Mouse (Mus musculus) MEL-GATA-1-ER (cell line): Measurements from ENCODE around the gene Gtf2ird1.
"Not testable (repeated sequence)": the region's sequence is repeated elsewhere in the genome, so short reads cannot be mapped to it uniquely, and the experiment has no call there.

Experiments
- DNase-seq: peaks from one replicate; pipeline ENCODE4 v3.0.0-alpha.2; 2012; ENCODE audit warnings: low read depth; ENCODE audit errors: extremely low read depth

Gene Gtf2ird1

DNA sequence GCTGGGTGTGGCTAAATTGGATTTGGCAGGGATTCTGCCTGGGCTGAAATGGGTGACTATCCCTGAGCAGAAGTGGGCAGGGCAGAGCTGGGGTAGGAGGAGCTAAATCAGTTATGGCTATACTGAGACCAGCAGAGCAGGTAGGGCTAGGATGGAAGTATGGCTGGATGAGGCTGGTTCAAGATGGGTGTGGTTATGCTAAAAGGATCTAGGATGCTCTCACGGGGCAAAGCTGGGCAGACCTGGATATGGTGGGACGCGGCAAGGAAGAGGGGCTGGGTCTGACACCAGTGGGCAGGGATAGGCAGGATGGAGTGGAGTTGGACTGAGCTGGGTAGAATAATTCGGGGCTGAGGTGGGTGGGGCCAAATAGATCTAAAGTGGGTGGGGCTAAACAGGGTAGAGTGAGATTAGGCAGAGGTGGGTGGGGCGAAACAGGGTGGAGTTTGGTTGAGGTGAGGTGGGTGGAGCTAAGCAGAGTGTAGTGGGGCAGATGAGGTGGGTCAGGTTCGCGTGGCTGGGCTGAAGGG, 46.1 kb downstream of the Gtf2ird1 start:
- no peak for DNase-seq

GRCm38 (mm10) chr5:134409606-134410306, 46.8 kb downstream of the Gtf2ird1 start:
- no peak for DNase-seq

GRCm38 (mm10) chr5:134408119-134408518, 48.4 kb downstream of the Gtf2ird1 start:
- no peak for DNase-seq

DNA sequence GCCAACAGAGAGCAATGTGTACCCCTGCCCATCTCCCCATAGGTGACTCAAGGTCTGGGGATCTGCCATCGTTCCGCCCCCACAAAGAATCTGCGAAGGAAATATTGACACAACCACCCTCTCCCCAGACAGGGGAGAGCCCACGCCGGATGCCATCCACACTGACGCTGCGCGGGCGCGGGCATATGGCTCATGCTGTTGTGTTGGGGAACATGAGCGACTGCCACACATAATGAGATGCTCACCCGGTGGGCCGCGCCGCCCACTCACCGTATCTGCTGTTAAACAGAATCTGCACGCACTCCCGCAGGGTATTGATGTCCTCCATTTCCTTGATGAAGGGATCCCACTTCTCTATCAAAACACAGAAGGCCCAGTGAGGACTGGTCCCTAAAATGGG, 54.7 kb downstream of the Gtf2ird1 start:
- no peak for DNase-seq

DNA sequence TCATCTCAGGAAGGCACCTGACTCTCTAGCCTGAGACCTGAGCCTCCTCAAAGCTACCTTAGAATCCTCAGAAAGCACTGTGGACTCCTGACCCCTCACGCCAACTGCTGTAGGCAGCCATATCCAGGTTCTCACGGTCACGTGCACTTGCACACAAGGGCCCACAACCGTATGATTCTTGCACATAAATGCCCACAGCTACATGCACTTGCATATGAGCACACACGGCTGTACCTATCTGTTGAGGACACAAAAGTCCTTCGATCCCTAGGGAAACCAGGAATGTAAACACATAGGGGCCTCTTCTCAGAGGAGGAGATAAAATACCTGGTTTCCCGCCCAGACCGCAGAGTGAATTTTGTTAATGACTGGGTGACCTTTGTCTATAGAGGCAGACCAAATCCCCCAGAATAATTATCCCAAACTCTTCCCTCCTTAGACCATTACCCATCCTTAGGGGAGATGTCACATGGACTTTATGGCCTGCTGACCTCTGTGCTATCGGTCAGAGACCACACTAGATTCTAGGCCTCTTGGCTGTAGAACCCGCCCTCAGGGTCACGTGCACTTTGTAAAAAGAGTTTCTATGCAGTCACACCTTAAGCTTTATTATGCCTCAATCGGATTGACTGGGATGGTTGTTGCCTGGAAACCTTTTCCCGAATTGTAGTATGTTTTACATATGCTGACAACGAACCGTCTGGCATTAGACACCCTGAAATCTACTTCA, 58.9 kb downstream of the Gtf2ird1 start:
- DNase-seq: no peak

- DNase-seq: no peak
These were observed 60.0 kb downstream of the Gtf2ird1 start for GRCm38 (mm10) chr5:134396519-134396918.

- DNase-seq: peak; percentile 54
These were observed 61.9 kb downstream of the Gtf2ird1 start for GRCm38 (mm10) chr5:134394624-134395023.

- peak; percentile 7 for DNase-seq
These were observed 62.9 kb downstream of the Gtf2ird1 start for GRCm38 (mm10) chr5:134393624-134394023.

GRCm38 (mm10) chr5:134385106-134385505, 71.4 kb downstream of the Gtf2ird1 start:
- peak; percentile 44 for DNase-seq

DNA sequence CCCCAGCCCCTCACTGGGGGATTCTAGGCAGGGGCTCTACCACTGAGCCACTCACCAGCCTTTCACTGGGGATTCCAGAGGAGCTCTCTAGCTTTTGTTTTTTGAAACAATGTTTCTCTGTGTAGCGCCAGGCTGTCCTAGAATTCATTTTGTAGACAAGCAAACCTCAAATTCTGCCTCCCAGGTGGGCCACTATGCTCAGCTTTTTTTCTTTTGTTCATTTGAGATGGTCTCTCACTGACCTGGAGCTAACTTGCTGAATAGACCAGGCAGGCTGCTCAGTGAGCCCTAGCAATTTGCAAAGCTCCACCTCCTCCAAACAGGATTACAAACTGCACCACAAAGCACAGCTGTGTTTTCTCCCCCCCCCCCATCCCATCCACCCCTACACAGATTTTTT, 81.3 kb downstream of the Gtf2ird1 start:
- DNase-seq: no peak

GRCm38 (mm10) chr5:134374546-134374945, 82.0 kb downstream of the Gtf2ird1 start:
- DNase-seq: no peak

GRCm38 (mm10) chr5:134373912-134374488, 82.5 kb downstream of the Gtf2ird1 start:
- DNase-seq: peak; percentile 41

GRCm38 (mm10) chr5:134372926-134373658, 83.4 kb downstream of the Gtf2ird1 start:
- no peak for DNase-seq

DNA sequence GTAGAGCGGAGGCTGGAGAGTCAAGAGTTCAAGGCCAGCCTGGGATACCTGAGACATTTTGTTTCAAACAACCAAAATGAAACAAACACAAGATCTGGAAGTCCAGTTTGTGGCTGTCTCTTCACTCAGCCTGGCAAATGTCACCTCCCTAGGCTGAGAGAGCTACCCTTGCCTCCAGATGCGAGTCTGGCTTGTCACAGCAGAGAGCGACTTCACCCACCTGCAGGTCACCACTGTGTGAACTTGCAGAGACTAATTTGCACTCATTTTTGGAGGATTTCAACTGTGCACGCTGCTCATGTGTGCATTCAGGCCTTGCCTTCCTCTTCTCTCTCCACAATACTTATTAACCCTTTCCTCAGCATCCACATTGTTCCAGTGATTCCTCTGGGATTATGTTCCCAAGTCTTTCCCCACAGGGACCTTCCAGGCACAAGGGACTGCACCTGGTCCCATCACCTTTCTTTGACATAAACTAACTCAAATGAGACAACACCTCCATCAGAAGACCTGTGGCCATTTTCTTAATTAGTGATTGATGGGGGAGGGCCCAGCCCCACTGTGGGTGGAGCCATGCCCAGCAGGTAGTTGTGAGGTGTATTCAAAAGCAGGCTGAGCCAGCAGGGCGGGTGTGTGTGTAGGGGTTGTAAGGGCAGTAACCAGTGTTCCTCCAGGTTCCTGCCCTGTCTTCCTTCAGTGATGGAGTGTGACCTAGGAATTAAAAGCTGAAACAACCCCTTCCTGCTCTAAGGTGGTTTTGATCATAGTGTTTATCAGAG, 84.8 kb downstream of the Gtf2ird1 start:
- DNase-seq: no peak

DNA sequence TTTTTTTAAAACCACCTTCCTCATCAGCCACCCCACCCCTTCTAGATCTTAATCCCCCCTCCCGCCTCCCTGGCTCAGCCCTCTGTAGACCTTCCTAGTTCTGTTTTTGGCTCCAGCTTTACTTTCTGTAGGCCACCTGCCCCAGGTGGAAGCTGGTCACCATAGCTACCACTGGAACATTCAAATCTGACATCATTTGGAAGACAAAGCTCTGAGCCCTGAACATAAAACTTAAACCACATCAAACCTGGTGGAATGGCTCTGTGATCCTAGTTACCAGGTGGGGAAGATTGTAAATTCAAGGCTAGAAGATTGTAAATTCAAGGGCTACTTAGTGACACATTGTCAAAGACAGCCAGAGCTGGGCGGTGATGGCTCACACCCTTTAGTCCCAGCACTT, 85.7 kb downstream of the Gtf2ird1 start:
- no peak for DNase-seq

DNA sequence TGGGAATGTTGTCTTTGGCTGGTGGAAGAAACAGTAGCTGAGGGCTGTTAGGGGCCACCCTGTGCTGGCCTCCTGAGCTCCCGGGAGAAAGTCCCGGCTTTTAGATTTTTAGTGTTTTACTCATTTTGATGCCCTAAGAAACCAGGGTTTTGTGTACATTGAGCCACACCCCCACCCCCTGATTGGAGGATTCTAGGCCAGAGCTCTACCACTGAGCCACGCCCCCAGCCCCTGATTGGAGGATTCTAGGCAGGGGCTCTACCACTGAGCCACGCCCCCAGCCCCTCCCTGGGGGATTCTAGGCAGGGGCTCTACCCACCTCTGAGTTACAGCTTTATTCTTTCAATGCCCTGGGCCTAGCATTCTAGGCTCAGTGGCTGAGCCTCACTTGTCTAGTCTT, 97.4 kb downstream of the Gtf2ird1 start:
- no peak for DNase-seq

DNA sequence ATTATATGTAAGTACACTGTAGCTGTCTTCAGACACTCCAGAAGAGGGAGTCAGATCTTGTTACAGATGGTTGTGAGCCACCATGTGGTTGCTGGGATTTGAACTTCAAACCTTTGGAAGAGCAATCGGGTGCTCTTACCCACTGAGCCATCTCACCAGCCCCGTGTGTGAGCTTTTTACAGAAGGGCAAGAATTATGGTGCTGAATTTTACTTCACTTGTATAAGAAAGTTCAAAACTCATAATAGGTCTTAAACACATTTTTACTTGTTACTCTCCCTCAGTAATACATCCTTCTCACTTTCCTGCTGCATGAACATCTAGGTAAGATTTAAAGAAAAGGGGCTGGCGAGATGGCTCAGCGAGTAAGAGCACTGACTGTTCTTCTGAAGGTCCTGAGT, 101.1 kb downstream of the Gtf2ird1 start:
- DNase-seq: not testable (repeated sequence)

DNA sequence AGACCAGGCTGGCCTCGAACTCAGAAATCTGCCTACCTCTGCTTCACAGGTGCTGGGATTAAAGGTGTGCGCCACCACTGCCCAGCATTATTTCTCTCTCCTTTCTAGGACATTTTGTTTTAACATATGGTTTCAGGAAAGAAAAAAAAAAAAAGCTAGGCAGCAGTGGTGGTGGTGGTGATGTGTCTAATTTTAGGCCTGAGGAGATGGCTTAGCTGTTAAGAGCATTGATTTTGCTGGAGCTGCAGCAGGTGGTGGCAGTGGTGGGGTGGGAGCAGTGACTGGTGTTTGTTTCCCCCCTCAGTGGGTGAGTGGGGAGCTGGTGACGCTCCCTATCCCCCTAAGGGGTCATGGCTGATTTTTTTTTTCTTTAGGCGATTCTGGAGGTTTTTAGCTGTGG, 103.4 kb downstream of the Gtf2ird1 start:
- no peak for DNase-seq

GRCm38 (mm10) chr5:134352527-134353001, 104.0 kb downstream of the Gtf2ird1 start:
- no peak for DNase-seq

DNA sequence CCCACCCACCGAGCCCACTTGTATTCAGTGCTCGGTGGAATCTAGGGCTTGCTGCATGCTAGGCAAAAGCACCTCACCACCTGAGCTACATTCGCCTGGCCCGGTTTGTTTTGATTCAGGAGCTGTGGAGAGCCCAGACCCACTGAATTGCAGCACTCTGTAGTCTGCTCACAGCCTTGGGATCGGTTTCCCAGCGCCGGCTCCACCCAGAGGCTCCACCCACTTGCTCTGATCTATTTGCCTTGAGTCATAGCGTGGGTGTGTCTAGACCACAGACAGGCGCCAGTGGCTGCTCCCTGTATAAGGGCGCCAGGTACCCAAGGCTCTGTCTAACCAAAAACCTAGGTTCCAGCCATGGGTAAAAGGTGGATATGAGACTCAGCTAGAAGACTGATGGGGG, 105.9 kb downstream of the Gtf2ird1 start:
- DNase-seq: peak; percentile 73

- no peak for DNase-seq
These were observed 109.5 kb downstream of the Gtf2ird1 start for GRCm38 (mm10) chr5:134347066-134347465.
